Mouse (Mus musculus) midbrain, embryonic 11.5 days (tissue): Measurements from ENCODE around the gene Fam89b. TPM values are rescaled to one million over a fixed set of nuclear protein-coding genes. Genes with fewer than 3 reads are reported as not detected.
A peak's percentile ranks its signal among the peaks of the same experiment; 100 is the strongest.

Experiments
- ATAC-seq: fragments of 200-750 bp; cut with Nextera tagmentation; 2 replicates; pipeline ENCODE4 v1.8.0; 2017; ENCODE audit warnings: moderate TSS enrichment, moderate library complexity; ENCODE audit not compliant: low FRiP score
- DNase-seq: peaks from one replicate; pipeline ENCODE4 v3.0.0; 2015; ENCODE audit warnings: low spot score; ENCODE audit errors: missing footprints
- H3K27ac ChIP-seq: fragments of 300-500 bp; sonication (generic); 2 replicates; pipeline ENCODE4 v1.5.1; 2014; ENCODE audit warnings: low read depth, low read length
- H3K27me3 ChIP-seq: fragments of 300-500 bp; sonication (generic); 2 replicates; pipeline ENCODE4 v1.6.1; 2014; ENCODE audit warnings: mild to moderate bottlenecking, low read length, moderate library complexity, mixed read lengths; ENCODE audit not compliant: control insufficient read depth, insufficient read depth
- H3K36me3 ChIP-seq: fragments of 300-500 bp; sonication (generic); 2 replicates; pipeline ENCODE4 v1.6.1; 2014; ENCODE audit warnings: mild to moderate bottlenecking, low read length, moderate library complexity, mixed read lengths; ENCODE audit not compliant: control insufficient read depth, insufficient read depth
- H3K4me1 ChIP-seq: fragments of 300-500 bp; sonication (generic); 2 replicates; pipeline ENCODE4 v1.6.1; 2014; ENCODE audit warnings: low read length; ENCODE audit not compliant: control insufficient read depth, insufficient read depth
- H3K4me2 ChIP-seq: fragments of 300-500 bp; sonication (generic); 2 replicates; pipeline ENCODE4 v1.6.1; 2014; ENCODE audit warnings: mild to moderate bottlenecking, moderate library complexity
- H3K4me3 ChIP-seq: fragments of 300-500 bp; sonication (generic); 2 replicates; pipeline ENCODE4 v1.5.1; 2014; ENCODE audit warnings: low read depth, low read length
- H3K9ac ChIP-seq: fragments of 300-500 bp; sonication (generic); 2 replicates; pipeline ENCODE4 v1.6.1; 2014; ENCODE audit warnings: low read length
- H3K9me3 ChIP-seq: fragments of 300-500 bp; sonication (generic); 2 replicates; pipeline ENCODE4 v1.6.1; 2016; ENCODE audit warnings: low read length; ENCODE audit not compliant: control insufficient read depth
- WGBS: fragments of 180-500 bp; shearing (Covaris S2); extraction: QIAGEN DNeasy Blood & Tissue Kit; methylation state at CpG from one replicate; pipeline ENCODE4 v1.1.7; 2014; 5-methylcytosine and 5-hydroxymethylcytosine counted together
- polyA plus RNA-seq: library from polyadenylated mRNA; unstranded; fragments of >200 nt; fragmentation: Nextera tagmentation; extraction: Ambion mirVana; gene quantifications from 2 replicates; pipeline ENCODE4 v1.2.1, GENCODE M21; 2014

Gene Fam89b
- polyA plus RNA-seq, 1 experiment from 2014 or later: 158 TPM

DNA sequence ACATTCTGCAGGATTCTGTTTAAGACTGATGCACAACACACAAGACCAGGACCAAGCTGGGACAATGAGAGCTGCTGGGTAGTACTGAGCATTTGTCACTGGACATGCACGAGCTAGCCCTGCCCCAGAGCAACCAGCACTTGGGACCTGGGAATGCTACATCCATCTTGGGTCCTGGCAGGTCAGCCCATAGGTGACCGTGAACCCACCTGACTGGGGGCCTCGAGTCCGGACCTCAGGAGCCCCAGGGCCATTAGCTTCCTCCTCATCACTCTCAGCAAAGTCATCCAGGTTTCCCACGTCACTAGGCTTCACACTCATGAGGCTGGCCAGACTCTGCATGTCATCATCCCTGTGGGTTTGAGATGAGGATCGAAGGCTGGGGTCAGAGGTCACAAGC, 8.2 kb downstream of the Fam89b start:
- H3K4me2 ChIP-seq: no peak overlapping the region
- H3K9me3 ChIP-seq: no peaks in the 10 kb centered on the region
- no peak for ATAC-seq
- peaks cover 24% of the 10 kb centered on the region for H3K36me3 ChIP-seq
- H3K4me1 ChIP-seq: peaks cover 10% of the 10 kb centered on the region
- H3K4me3 ChIP-seq: no peak overlapping the region
- no peak for DNase-seq
- 85% methylated on average over 6 of the region's 6 CpGs for WGBS
- H3K9ac ChIP-seq: no peak overlapping the region
- H3K27me3 ChIP-seq: no peaks in the 10 kb centered on the region
- no peak overlapping the region for H3K27ac ChIP-seq

DNA sequence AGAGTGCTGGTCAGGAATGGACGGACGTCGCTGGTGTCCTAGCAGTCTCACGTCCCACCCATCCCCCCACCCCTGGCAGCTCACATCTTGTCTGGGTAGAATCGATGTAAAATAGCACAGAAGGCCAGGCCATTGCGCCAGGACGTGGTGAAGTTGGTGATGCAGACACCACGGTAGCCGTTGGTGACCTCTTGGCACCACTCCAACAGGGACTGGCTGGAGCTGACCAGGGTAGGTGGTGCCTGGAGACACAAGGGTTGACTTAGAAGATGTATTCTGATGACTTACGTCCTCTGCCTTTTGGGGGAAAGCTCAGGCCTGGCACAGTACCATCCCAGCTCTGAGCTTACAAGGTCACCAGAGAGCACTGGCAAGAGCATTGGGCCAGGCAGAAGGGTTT, 12.5 kb downstream of the Fam89b start:
- peak; percentile 84 for DNase-seq
- H3K36me3 ChIP-seq: peaks cover 22% of the 10 kb centered on the region
- peak; percentile 39; the same call in 1 of the 2 replicates for ATAC-seq
- H3K27ac ChIP-seq: no peak overlapping the region
- no peak overlapping the region for H3K4me3 ChIP-seq
- H3K9ac ChIP-seq: no peak overlapping the region
- no peaks in the 10 kb centered on the region for H3K27me3 ChIP-seq
- 58% methylated on average over 10 of the region's 10 CpGs for WGBS
- H3K4me2 ChIP-seq: no peak overlapping the region
- no peaks in the 10 kb centered on the region for H3K9me3 ChIP-seq
- H3K4me1 ChIP-seq: peaks cover 19% of the 10 kb centered on the region

DNA sequence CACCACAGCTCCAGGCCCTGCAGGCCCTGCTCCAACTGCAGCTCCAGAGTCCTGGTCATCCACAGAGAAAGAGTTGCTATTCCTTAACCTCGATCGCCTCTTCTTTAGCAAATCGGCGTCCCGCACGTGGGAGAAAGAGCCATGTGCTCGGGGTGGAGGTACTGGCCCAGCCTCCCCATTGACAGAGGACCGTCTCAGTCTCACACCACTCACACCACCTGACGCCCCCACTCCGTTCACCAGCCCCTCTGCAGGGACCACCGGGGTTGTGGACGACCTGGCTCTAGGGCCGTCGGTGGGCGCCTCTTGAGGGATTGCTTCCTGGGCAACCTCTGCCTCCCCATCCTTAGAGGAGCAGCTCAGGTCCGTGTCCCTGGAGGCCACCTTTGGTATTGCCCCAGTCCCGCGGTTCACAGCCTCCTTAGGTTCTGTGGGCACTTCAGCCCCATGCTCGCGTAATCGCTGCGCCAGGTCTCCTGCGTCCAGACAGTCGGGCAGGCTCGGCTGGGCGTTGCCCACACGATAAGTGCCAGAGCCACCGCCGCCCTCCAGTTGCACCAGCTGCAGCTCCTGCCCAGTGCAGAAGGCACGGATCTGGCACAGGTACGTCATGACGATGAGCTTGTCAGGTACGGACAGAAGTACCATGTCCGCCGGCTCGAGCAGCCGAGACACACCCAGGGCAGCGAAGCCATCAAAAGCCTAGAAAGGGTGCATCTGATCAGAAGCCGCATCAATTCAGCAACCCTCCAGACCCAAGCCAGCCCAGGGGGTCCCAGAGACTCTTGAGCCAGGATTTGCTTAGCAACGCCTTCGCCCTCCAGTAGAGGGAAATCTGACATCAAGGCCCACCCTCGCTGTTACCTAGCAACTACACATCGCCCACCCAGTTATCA, 13.4 kb downstream of the Fam89b start:
- ATAC-seq: peak; percentile 78
- Histone ChIP-seq H3K27ac (no peak overlapping the region), H3K9me3 (no peaks in the 10 kb centered on the region), H3K36me3 (peaks cover 18% of the 10 kb centered on the region), H3K9ac (peak overlapping the region; percentile 40), H3K4me1 (peaks cover 19% of the 10 kb centered on the region), H3K4me2 (peak overlapping the region; percentile 40), H3K27me3 (no peaks in the 10 kb centered on the region), H3K4me3 (no peak overlapping the region)
- DNase-seq: peak; percentile 93
- WGBS: 15% methylated on average over 43 of the region's 43 CpGs

DNA sequence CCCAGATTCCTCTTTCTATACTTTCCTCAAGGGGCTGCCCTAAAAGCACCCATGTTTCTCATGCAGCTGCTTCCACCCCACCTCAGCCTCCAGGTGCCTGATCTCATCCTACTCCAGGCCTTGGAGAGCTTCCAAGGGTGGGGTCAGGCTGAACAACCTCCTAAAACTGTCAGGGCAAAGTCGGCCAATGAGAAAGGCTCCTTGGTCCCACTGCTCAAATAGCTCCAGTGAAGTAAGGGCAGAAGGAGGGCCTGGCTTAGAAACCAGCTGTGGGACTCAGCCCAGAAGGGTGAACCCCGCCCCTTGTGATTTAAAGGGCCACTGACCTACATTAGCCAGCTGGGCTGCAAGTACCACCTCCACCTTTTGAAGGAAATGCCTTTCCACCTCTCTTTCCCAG, 15.7 kb downstream of the Fam89b start:
- Histone ChIP-seq H3K4me3 (no peak overlapping the region), H3K36me3 (peaks cover 2% of the 10 kb centered on the region; the same call in 1 of the 2 replicates), H3K9ac (no peak overlapping the region), H3K4me1 (peaks cover 19% of the 10 kb centered on the region), H3K9me3 (no peaks in the 10 kb centered on the region), H3K27ac (no peak overlapping the region), H3K4me2 (no peak overlapping the region), H3K27me3 (no peaks in the 10 kb centered on the region)
- no peak for ATAC-seq
- DNase-seq: no peak
- WGBS: 14% methylated on average over 2 of the region's 2 CpGs

DNA sequence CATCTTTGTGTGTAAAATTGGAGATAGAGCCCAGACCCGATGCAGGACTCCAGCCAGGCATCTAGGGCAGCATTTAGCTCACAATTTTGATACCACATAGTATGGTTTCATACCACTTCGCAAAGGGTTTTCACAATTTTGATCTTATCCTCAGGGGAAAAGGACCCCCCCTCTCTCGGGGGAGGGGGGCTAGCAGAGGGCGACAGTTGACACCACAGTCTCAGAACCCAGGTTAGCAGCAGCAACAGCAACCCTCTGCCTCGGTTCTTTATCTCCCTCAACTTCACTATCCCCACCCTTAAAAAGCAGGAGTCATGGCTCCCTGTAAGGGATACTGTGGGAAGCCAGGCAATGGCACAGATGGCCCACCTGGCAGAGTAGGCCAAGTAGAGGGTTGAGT, 16.2 kb downstream of the Fam89b start:
- no peak overlapping the region for H3K4me2 ChIP-seq
- ATAC-seq (no peak), DNase-seq (no peak)
- H3K9ac ChIP-seq: no peak overlapping the region
- no peaks in the 10 kb centered on the region for H3K27me3 ChIP-seq
- H3K4me3 ChIP-seq: no peak overlapping the region
- 79% methylated on average over 5 of the region's 5 CpGs for WGBS
- no peaks in the 10 kb centered on the region for H3K9me3 ChIP-seq
- peaks cover 19% of the 10 kb centered on the region for H3K4me1 ChIP-seq
- no peak overlapping the region for H3K27ac ChIP-seq
- peaks cover 6% of the 10 kb centered on the region; the same call in 1 of the 2 replicates for H3K36me3 ChIP-seq

- H3K9me3 ChIP-seq: no peaks in the 10 kb centered on the region
- peaks cover 12% of the 10 kb centered on the region for H3K36me3 ChIP-seq
- H3K4me3 ChIP-seq: no peak overlapping the region
- H3K4me2 ChIP-seq: no peak overlapping the region
- H3K4me1 ChIP-seq: peaks cover 17% of the 10 kb centered on the region
- H3K27ac ChIP-seq: no peak overlapping the region
- H3K9ac ChIP-seq: no peak overlapping the region
- no peaks in the 10 kb centered on the region for H3K27me3 ChIP-seq
- 92% methylated on average over 14 of the region's 14 CpGs for WGBS
- ATAC-seq (no peak), DNase-seq (no peak)
These were observed 17.5 kb downstream of the Fam89b start for GRCm38 (mm10) chr19:5711907-5712460.

DNA sequence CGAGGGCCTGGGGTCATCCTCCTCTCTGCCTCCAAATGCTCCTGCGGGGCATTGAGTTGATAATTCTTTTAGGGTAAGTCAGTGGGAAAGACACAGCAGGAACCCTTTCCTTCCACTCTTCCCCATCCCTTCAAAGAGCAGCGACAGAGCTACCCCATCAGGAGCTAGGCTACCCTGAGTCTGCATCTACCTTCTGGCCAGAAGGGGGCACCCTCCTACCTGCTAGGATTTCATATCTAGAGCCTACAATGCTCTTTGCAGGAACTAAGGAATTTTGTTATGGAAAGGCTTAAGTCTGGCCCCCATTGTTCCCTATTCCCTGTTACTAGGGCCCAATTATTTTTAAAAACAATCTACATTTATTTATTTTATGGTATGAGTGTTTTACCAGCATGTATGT, 18.2 kb downstream of the Fam89b start:
- Histone ChIP-seq H3K27ac (no peak overlapping the region), H3K4me3 (no peak overlapping the region), H3K9me3 (no peaks in the 10 kb centered on the region), H3K36me3 (peaks cover 12% of the 10 kb centered on the region), H3K27me3 (no peaks in the 10 kb centered on the region), H3K9ac (no peak overlapping the region), H3K4me1 (peaks cover 10% of the 10 kb centered on the region), H3K4me2 (no peak overlapping the region)
- DNase-seq: peak; percentile 91
- ATAC-seq: no peak
- WGBS: 8% methylated on average over 3 of the region's 3 CpGs

DNA sequence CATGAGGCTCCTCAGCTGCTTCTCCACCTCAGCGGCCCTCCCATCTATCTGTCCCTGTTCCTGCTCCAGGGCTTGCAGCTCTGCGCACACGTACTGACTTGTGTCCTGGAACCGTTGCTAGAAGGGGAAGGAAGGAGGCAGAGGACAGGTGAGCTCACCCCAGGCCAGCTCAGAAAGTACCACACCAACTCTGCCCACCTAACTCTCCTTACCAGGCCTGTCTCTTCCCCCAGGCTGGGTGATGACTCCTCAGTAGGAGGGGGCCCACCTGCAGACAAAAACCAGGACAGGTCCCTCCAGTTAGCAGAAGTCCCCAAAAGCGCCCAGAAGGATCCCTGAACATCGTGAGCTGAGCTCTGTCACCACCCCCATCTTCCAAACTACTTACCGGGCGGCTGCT, 18.9 kb downstream of the Fam89b start:
- no peaks in the 10 kb centered on the region for H3K27me3 ChIP-seq
- DNase-seq: no peak
- WGBS: 75% methylated on average over 8 of the region's 8 CpGs
- H3K4me1 ChIP-seq: peaks cover 4% of the 10 kb centered on the region
- H3K36me3 ChIP-seq: peaks cover 12% of the 10 kb centered on the region
- no peaks in the 10 kb centered on the region for H3K9me3 ChIP-seq
- H3K27ac ChIP-seq: no peak overlapping the region
- H3K9ac ChIP-seq: no peak overlapping the region
- H3K4me2 ChIP-seq: no peak overlapping the region
- H3K4me3 ChIP-seq: no peak overlapping the region
- no peak for ATAC-seq

DNA sequence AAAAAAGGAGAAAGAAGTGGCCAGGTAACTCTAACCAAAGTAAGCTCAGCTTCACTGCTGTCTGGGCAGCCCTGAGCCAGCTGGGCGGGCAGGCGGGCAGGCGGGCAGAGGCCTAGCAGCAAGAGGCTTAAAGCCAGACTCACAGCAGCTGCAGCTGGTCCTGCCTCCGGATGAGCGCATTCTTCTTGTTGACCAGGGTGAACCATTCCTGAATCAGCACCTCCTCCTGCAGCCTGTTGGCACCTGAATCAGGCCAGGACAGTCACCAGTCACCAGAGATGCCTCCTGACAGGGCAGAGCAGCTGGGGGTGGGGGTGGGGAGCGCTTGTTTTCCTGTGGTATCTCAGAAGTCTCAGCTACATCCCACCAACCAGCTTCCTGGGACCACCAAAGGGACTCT, 19.4 kb downstream of the Fam89b start:
- Histone ChIP-seq H3K27ac (no peak overlapping the region), H3K9me3 (no peaks in the 10 kb centered on the region), H3K4me2 (no peak overlapping the region), H3K4me1 (no peaks in the 10 kb centered on the region), H3K9ac (no peak overlapping the region), H3K4me3 (no peak overlapping the region), H3K36me3 (peaks cover 12% of the 10 kb centered on the region), H3K27me3 (no peaks in the 10 kb centered on the region)
- ATAC-seq (no peak), DNase-seq (no peak)
- 88% methylated on average over 6 of the region's 6 CpGs for WGBS
